Mouse (Mus musculus) cerebellum, adult 2 months (tissue): ENCODE data around the gene Homer2. TPM values are rescaled to one million over a fixed set of nuclear protein-coding genes. Genes with fewer than 3 reads are reported as not detected.

Experiments used
- DNase-seq, 2 experiments: peaks; one replicate each; pipeline ENCODE4 v3.0.0; 2021
- H3K27ac ChIP-seq: fragments of 200-500 bp; 2 replicates; pipeline ENCODE4 v1.5.1; 2012; ENCODE audit warnings: low read length, control low read depth, inconsistent platforms; ENCODE audit not compliant: insufficient read depth
- H3K27me3 ChIP-seq: fragments of 200-500 bp; 2 replicates; pipeline ENCODE4 v1.6.1; 2012; ENCODE audit warnings: inconsistent platforms, mild to moderate bottlenecking, low read length, moderate library complexity; ENCODE audit not compliant: control insufficient read depth, insufficient read depth
- H3K4me1 ChIP-seq: fragments of 200-500 bp; 2 replicates; pipeline ENCODE4 v1.6.1; 2011; ENCODE audit warnings: low read length; ENCODE audit not compliant: control insufficient read depth, insufficient read depth
- H3K4me3 ChIP-seq: fragments of 200-500 bp; replicated peaks from 2 replicates; pipeline ENCODE3; 2011; ENCODE audit warnings: mild to moderate bottlenecking, low read depth, low read length, control low read depth; ENCODE audit not compliant: insufficient read depth
- CTCF ChIP-seq: fragments of 200-500 bp; IDR thresholded peaks from 2 replicates; pipeline ENCODE4 v1.5.1; 2011; ENCODE audit warnings: low read depth, mild to moderate bottlenecking, control low read depth, low read length, moderate library complexity, borderline replicate concordance; ENCODE audit not compliant: insufficient read depth
- POLR2A ChIP-seq: fragments of 200-500 bp; IDR thresholded peaks from 2 replicates; pipeline ENCODE4 v1.6.1; 2011; ENCODE audit warnings: low read length, control low read depth, borderline replicate concordance; ENCODE audit not compliant: insufficient read depth
- WGBS: fragments of 180-500 bp; shearing (Covaris S2); methylation state at CpG from one replicate; pipeline ENCODE4 v1.1.7; 2018; 5-methylcytosine and 5-hydroxymethylcytosine counted together
- polyA plus RNA-seq: library from polyadenylated mRNA; depleted of rRNA; stranded (reverse); fragments of >200 nt; gene quantifications from 2 replicates; pipeline ENCODE4 v1.2.3, GENCODE M21; 2012

The Homer2 gene
- polyA plus RNA-seq, 1 experiment, result 10.0 TPM

DNA sequence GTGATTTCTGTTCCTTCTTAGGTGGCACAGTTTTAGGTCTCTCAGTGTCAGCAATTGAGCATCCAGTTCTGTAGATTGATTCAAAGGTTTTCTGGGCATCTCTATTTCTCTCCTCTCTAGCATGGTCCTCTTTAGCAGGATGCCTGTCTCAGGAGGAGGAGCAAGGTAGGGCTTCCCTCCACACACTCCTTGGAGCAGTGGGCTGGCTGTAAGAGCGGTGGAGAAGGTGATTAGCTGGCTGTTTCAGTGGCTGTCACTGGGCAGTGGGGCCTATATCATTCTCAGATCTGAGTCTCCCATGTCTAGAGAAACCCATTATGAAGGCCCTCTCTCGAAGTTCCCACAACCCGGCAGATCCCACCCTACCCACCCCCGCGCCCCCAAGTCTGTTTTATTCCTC, 139.9 kb downstream of the Homer2 start:
- H3K4me3 ChIP-seq, result no peak overlapping the region
- H3K4me1 ChIP-seq, result no peaks in the 10 kb centered on the region; the same call in 1 of the 2 replicates
- WGBS, result 95% methylated on average over 5 of the region's 5 CpGs
- no peak for DNase-seq
- H3K27me3 ChIP-seq, result no peaks in the 10 kb centered on the region
- H3K27ac ChIP-seq, result no peak overlapping the region
- no peak for TF ChIP-seq POLR2A
- no peak for TF ChIP-seq CTCF

DNA sequence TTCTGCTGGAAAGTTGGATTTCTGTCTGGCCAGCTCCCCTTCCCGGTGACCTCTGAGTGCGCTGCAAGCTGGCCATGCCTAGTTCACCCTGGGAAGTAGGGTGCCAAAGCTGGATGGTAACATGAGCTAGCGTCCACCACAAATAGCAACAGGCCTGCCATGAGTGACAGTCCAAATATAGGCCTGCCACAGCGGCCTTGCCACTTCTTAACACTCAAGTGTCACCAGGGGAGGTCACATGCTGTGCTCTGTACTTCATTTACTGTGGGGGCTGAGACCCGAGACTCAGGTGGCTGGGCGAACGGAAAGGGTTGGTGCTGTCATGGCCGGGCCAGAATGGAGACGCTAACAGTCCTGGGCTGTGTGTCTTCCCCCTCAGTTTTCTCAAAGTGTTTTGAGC, 140.4 kb downstream of the Homer2 start, which contains the start of gene Fsd2:
Fsd2 (minus strand) TSS at position 53 of the 400 bp plus-strand sequence.
- Histone ChIP-seq H3K27ac (no peak within 1 kb of the TSS), H3K27me3 (no peaks in the 10 kb centered on the region), H3K4me1 (no peaks in the 10 kb centered on the region), H3K4me3 (no peak within 1 kb of the TSS)
- TF ChIP-seq POLR2A (no peak), CTCF (no peak)
- 85% methylated on average over 9 of the region's 9 CpGs for WGBS
- DNase-seq, result no peak

GRCm38 (mm10) chr7:81566332-81566731, 141.0 kb downstream of the Homer2 start:
- TF ChIP-seq POLR2A, result no peak
- no peak for TF ChIP-seq CTCF
- Histone ChIP-seq H3K4me1 (no peaks in the 10 kb centered on the region), H3K27ac (no peak overlapping the region), H3K27me3 (no peaks in the 10 kb centered on the region), H3K4me3 (no peak overlapping the region)
- WGBS, result 92% methylated on average over 4 of the region's 4 CpGs
- no peak for DNase-seq

DNA sequence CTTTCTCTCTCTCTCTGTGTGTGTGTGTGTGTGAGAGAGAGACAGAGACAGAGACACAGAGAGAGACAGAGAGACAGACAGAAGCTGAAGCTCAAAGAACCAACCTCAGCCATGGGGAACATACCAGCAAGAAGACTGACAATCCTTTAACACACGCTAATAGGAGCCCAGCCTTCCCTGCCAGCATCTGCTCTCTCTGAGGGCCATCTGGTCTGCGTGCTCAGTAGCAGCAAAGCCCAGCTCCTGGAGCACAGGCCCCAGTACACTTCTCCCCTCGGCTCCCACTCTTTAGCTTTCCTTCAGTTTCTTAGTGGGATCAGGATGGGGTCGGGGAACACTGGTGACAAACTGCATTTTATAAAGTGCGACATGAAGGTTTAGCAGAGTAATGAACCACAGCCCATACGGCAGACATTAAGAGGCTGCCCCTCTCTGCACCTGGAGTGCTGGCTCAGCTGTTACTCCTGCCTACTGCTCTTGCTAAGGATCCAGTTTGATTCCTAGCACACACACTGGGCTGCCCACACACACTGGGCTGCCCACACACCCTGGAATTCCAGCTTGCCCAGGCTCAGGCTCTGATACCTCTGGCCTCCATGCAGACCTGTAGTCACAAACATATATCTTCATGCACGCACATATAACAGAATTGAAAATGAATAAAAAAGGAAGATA, 141.8 kb downstream of the Homer2 start:
- Histone ChIP-seq H3K27ac (no peak overlapping the region), H3K4me3 (no peak overlapping the region), H3K4me1 (no peaks in the 10 kb centered on the region), H3K27me3 (no peaks in the 10 kb centered on the region)
- DNase-seq, result peak; percentile 35 to 44
- WGBS, result 30% methylated on average over 7 of the region's 7 CpGs
- TF ChIP-seq CTCF (no peak), POLR2A (no peak)

GRCm38 (mm10) chr7:81564766-81565165, 142.6 kb downstream of the Homer2 start:
- WGBS, result 81% methylated on average over 7 of the region's 7 CpGs

DNA sequence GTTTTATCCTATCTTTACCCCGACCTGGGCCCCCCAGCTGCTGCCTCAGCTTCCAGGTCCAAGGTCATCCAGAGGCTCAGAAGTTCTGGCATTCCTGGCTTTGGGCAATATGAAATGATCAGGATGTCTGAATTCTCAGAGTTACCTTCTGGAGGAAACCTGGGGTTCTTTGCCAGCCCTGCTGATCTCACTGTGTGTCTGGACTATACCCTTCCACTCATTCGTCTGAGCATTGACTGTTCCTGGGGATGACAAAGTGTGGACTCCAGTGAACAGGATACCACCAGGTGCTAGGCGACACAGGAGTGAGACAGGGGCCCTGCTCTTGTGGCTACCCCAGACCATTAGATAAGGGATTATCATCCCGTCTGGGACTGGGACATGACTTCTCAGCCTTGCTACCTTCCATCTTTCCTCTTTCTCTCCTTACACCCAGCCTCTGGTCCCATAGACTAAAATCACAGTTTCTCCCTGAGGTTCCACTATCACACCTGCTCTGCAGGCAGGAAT, 143.8 kb downstream of the Homer2 start:
- no peak overlapping the region for H3K27ac ChIP-seq
- DNase-seq, result no peak
- H3K27me3 ChIP-seq, result no peaks in the 10 kb centered on the region
- TF ChIP-seq POLR2A, result no peak
- no peak for TF ChIP-seq CTCF
- no peak overlapping the region for H3K4me3 ChIP-seq
- no peaks in the 10 kb centered on the region for H3K4me1 ChIP-seq
- WGBS, result 92% methylated on average over 4 of the region's 4 CpGs

More at GRCm38 (mm10) chr7:81564766-81565165, 142.6 kb downstream of the Homer2 start:
- DNase-seq, result no peak
- Histone ChIP-seq H3K27ac (no peak overlapping the region), H3K4me1 (no peaks in the 10 kb centered on the region), H3K27me3 (no peaks in the 10 kb centered on the region), H3K4me3 (no peak overlapping the region)
- no peak for TF ChIP-seq CTCF
- no peak for TF ChIP-seq POLR2A

DNA sequence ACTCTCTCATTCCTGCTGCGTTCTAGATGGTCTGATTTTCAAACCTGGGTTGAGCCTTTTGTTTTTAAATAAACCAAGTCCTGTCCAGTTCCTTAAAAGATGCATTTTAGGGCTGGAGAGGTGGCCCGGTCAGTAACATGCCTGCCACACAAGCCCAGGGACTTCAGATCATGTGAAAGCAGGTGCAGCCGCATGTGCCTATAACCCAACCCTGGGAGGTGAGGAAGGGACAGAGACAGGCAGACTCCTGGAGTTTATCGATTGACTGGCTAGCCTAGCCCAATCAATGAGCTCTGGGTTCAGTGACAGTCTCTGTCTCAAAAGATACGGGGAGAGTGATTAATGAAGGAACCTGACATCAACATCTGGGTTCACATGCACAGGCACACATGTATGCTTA, 146.1 kb downstream of the Homer2 start:
- Histone ChIP-seq H3K27me3 (no peaks in the 10 kb centered on the region), H3K27ac (no peak overlapping the region), H3K4me1 (no peaks in the 10 kb centered on the region), H3K4me3 (no peak overlapping the region)
- DNase-seq, result no peak
- TF ChIP-seq CTCF (no peak), POLR2A (no peak)
- 85% methylated on average over 5 of the region's 5 CpGs for WGBS
